Mouse (Mus musculus): Measurements from ENCODE around the gene Arhgap15. TPM values are rescaled to one million over a fixed set of nuclear protein-coding genes. Genes with fewer than 3 reads are reported as not detected.

Arhgap15 gene
- polyA plus RNA-seq, 2 experiments, result 2.5 to 5.6 TPM

GRCm38 (mm10) chr2:44221686-44222085 is 473.1 kb downstream of the Arhgap15 start:
- no peak overlapping the region for H3K27ac ChIP-seq
- 46% methylated on average over 2 of the region's 2 CpGs for WGBS (ENCODE audit: insufficient replicate concordance)
- H3K27me3 ChIP-seq (ENCODE audit: control insufficient read depth, insufficient read depth, low read length), result no peaks in the 10 kb centered on the region
- DNase-seq (ENCODE audit: low read depth in 3 of 3, low spot score in 3 of 3) (no peak), ATAC-seq (ENCODE audit: insufficient read depth) (no peak)
- H3K4me3 ChIP-seq (ENCODE audit: insufficient read depth in 1 of 2, low read depth in 2 of 2, low read length in 2 of 2), result no peak overlapping the region
- H3K9me3 ChIP-seq (ENCODE audit: control insufficient read depth, low read length), result no peaks in the 10 kb centered on the region
- no peak for TF ChIP-seq CTCF (IDR thresholded peaks at IDR 0.05; ENCODE audit: low read depth)
- TF ChIP-seq EP300 (IDR thresholded peaks at IDR 0.05; ENCODE audit: low read depth), result no peak
- no peak overlapping the region for H3K9ac ChIP-seq (replicated peaks)
- H3K4me1 ChIP-seq (replicated peaks; ENCODE audit: control insufficient read depth in 2 of 2, insufficient read depth in 2 of 2, low read length in 1 of 2), result no peaks in the 10 kb centered on the region
- no peak overlapping the region for H3K4me2 ChIP-seq (ENCODE audit: low read depth)
- no peaks in the 10 kb centered on the region for H3K36me3 ChIP-seq (replicated peaks; ENCODE audit: control insufficient read depth, insufficient read depth, low read depth)

- Histone ChIP-seq H3K4me2 (ENCODE audit: low read depth) (no peak overlapping the region), H3K27me3 (ENCODE audit: control insufficient read depth, insufficient read depth, low read length) (no peaks in the 10 kb centered on the region), H3K4me3 (ENCODE audit: insufficient read depth in 1 of 2, low read depth in 2 of 2, low read length in 2 of 2) (no peak overlapping the region), H3K36me3 (replicated peaks; ENCODE audit: control insufficient read depth, insufficient read depth, low read depth) (no peaks in the 10 kb centered on the region), H3K9ac (replicated peaks) (no peak overlapping the region), H3K27ac (no peak overlapping the region), H3K9me3 (ENCODE audit: control insufficient read depth, low read length) (no peaks in the 10 kb centered on the region), H3K4me1 (replicated peaks; ENCODE audit: control insufficient read depth in 2 of 2, insufficient read depth in 2 of 2, low read length in 1 of 2) (no peaks in the 10 kb centered on the region)
- no peak for ATAC-seq (ENCODE audit: insufficient read depth)
- DNase-seq (ENCODE audit: low read depth in 3 of 3, low spot score in 3 of 3), result no peak
- TF ChIP-seq EP300 (IDR thresholded peaks at IDR 0.05; ENCODE audit: low read depth), result no peak
- no peak for TF ChIP-seq CTCF (IDR thresholded peaks at IDR 0.05; ENCODE audit: low read depth)
- 42% methylated on average over 6 of the region's 6 CpGs for WGBS (ENCODE audit: insufficient replicate concordance)
These were observed 473.6 kb downstream of the Arhgap15 start for GRCm38 (mm10) chr2:44222176-44222753.

GRCm38 (mm10) chr2:44234856-44235255 is 486.2 kb downstream of the Arhgap15 start:
- Histone ChIP-seq H3K27me3 (ENCODE audit: control insufficient read depth, insufficient read depth, low read length) (no peaks in the 10 kb centered on the region), H3K4me3 (ENCODE audit: insufficient read depth in 1 of 2, low read depth in 2 of 2, low read length in 2 of 2) (no peak overlapping the region), H3K27ac (no peak overlapping the region), H3K9ac (replicated peaks) (no peak overlapping the region), H3K4me1 (replicated peaks; ENCODE audit: control insufficient read depth in 2 of 2, insufficient read depth in 2 of 2, low read length in 1 of 2) (no peaks in the 10 kb centered on the region), H3K9me3 (ENCODE audit: control insufficient read depth, low read length) (no peaks in the 10 kb centered on the region), H3K36me3 (replicated peaks; ENCODE audit: control insufficient read depth, insufficient read depth, low read depth) (no peaks in the 10 kb centered on the region), H3K4me2 (ENCODE audit: low read depth) (no peak overlapping the region)
- 54% methylated on average over 1 of the region's 1 CpGs for WGBS (ENCODE audit: insufficient replicate concordance)
- ATAC-seq (ENCODE audit: insufficient read depth) (no peak), DNase-seq (ENCODE audit: low read depth in 3 of 3, low spot score in 3 of 3) (no peak)
- TF ChIP-seq CTCF (IDR thresholded peaks at IDR 0.05; ENCODE audit: low read depth) (no peak), EP300 (IDR thresholded peaks at IDR 0.05; ENCODE audit: low read depth) (no peak)

DNA sequence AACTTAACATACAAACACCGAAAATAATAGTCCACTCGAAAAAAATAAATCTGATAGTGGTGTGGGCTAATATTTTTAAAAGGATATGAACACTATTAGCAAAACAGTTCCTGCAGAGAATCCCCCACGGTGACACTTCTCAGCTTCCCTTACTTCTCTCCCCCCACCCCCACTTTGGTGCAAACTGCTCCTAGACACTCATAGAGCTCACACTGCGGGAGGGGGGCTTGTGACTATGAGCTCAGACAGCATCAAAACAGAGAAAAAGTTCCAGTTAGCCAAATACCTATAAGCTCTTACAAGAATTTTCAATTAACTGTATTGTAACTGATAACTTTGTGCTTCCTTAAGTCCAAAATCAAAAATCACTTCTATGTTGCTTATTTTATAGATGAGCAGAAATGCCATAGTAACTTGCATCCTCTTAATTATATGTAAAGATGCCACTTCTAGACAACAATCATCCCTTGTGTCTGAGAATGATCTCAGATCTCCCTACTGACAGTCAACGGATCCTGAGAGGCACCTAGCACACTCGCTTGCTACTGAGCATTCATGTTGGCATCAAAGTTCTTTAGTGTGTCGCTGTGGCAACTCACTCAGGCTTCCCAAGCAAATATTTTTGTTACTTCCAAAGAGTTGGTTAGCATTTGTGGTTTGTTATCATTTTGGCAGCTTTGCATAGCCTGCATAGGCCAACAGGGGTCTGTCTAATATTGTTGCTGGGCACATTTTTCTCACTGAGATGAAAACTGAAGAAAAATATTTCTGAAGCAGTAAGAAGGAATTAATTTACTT is 493.2 kb downstream of the Arhgap15 start:
- WGBS (ENCODE audit: insufficient replicate concordance), result 64% methylated on average over 7 of the region's 7 CpGs
- Histone ChIP-seq H3K27ac (no peak overlapping the region), H3K4me3 (ENCODE audit: insufficient read depth in 1 of 2, low read depth in 2 of 2, low read length in 2 of 2) (no peak overlapping the region), H3K27me3 (ENCODE audit: control insufficient read depth, insufficient read depth, low read length) (no peaks in the 10 kb centered on the region), H3K36me3 (replicated peaks; ENCODE audit: control insufficient read depth, insufficient read depth, low read depth) (no peaks in the 10 kb centered on the region), H3K4me2 (ENCODE audit: low read depth) (no peak overlapping the region), H3K4me1 (replicated peaks; ENCODE audit: control insufficient read depth in 2 of 2, insufficient read depth in 2 of 2, low read length in 1 of 2) (no peaks in the 10 kb centered on the region), H3K9ac (replicated peaks) (no peak overlapping the region), H3K9me3 (ENCODE audit: control insufficient read depth, low read length) (no peaks in the 10 kb centered on the region)
- DNase-seq (ENCODE audit: low read depth in 3 of 3, low spot score in 3 of 3) (no peak), ATAC-seq (ENCODE audit: insufficient read depth) (no peak)
- no peak for TF ChIP-seq EP300 (IDR thresholded peaks at IDR 0.05; ENCODE audit: low read depth)
- TF ChIP-seq CTCF (IDR thresholded peaks at IDR 0.05; ENCODE audit: low read depth), result no peak

DNA sequence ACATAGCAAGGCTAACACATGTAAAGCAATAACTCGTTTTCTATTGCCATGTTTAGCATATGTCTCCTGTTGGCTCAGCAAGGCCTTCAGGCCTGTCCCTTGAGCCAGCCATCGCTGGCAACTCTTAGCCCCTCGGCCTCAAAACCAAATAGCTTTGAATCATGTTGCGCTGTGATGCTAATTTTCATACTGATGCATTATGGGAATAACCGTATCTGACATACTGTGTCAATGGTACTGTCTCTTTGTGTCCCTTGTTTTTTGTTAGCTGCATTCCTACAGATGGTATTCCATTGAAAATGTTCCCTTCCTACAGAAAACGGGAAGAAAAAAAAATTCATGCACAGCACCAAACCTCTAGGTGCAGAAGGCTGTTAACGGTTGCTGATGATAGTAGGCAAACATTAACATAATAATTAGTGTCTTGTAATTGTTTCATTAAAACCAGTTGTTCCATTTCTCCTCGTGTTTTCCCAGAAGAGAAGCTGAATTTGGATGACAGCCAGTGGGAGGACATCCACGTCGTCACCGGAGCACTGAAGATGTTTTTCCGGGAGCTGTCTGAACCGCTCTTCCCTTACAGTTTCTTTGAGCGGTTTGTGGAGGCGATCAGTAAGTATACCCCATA is 494.1 kb downstream of the Arhgap15 start:
- WGBS (ENCODE audit: insufficient replicate concordance), result 73% methylated on average over 15 of the region's 15 CpGs
- H3K27me3 ChIP-seq (ENCODE audit: control insufficient read depth, insufficient read depth, low read length), result no peaks in the 10 kb centered on the region
- no peak overlapping the region for H3K4me3 ChIP-seq (ENCODE audit: insufficient read depth in 1 of 2, low read depth in 2 of 2, low read length in 2 of 2)
- DNase-seq (ENCODE audit: low read depth in 3 of 3, low spot score in 3 of 3), result no peak
- H3K4me1 ChIP-seq (replicated peaks; ENCODE audit: control insufficient read depth in 2 of 2, insufficient read depth in 2 of 2, low read length in 1 of 2), result no peaks in the 10 kb centered on the region
- no peak for ATAC-seq (ENCODE audit: insufficient read depth)
- no peak overlapping the region for H3K4me2 ChIP-seq (ENCODE audit: low read depth)
- H3K9me3 ChIP-seq (ENCODE audit: control insufficient read depth, low read length), result no peaks in the 10 kb centered on the region
- TF ChIP-seq CTCF (IDR thresholded peaks at IDR 0.05; ENCODE audit: low read depth), result no peak
- no peak overlapping the region for H3K9ac ChIP-seq (replicated peaks)
- H3K27ac ChIP-seq, result no peak overlapping the region
- no peaks in the 10 kb centered on the region for H3K36me3 ChIP-seq (replicated peaks; ENCODE audit: control insufficient read depth, insufficient read depth, low read depth)
